Mouse (Mus musculus) lung, adult 2 months (tissue): ENCODE results near the gene Cct8l1. TPM values are rescaled to one million over a fixed set of nuclear protein-coding genes. Genes with fewer than 3 reads are reported as not detected.

Experiments
- DNase-seq: peaks from one replicate; pipeline ENCODE4 v3.0.0; 2022
- H3K4me1 ChIP-seq: fragments of 200-500 bp; 2 replicates; pipeline ENCODE4 v1.6.1; 2011; ENCODE audit warnings: low read length; ENCODE audit not compliant: control insufficient read depth, insufficient read depth
- H3K4me3 ChIP-seq: fragments of 200-500 bp; replicated peaks from 2 replicates; pipeline ENCODE3; 2011; ENCODE audit warnings: low read depth, mild to moderate bottlenecking, control low read depth, low read length; ENCODE audit errors: extremely low read depth
- CTCF ChIP-seq: fragments of 200-500 bp; IDR thresholded peaks from 2 replicates; pipeline ENCODE4 v1.5.1; 2011; ENCODE audit warnings: mild to moderate bottlenecking, low read length, control low read depth; ENCODE audit not compliant: insufficient read depth
- POLR2A ChIP-seq: fragments of 200-500 bp; IDR thresholded peaks from 2 replicates; pipeline ENCODE4 v1.6.1; 2011; ENCODE audit warnings: low read depth, mild to moderate bottlenecking, control low read depth, low read length, borderline replicate concordance; ENCODE audit errors: extremely low read depth
- WGBS: fragments of 180-500 bp; shearing (Covaris S2); methylation state at CpG from one replicate; pipeline ENCODE4 v1.1.7; 2018; 5-methylcytosine and 5-hydroxymethylcytosine counted together
- polyA plus RNA-seq: library from polyadenylated mRNA; depleted of rRNA; stranded (reverse); fragments of >200 nt; gene quantifications from 2 replicates; pipeline ENCODE4 v1.2.3, GENCODE M21; 2012

Gene Cct8l1
- polyA plus RNA-seq, 1 experiment = not detected

DNA sequence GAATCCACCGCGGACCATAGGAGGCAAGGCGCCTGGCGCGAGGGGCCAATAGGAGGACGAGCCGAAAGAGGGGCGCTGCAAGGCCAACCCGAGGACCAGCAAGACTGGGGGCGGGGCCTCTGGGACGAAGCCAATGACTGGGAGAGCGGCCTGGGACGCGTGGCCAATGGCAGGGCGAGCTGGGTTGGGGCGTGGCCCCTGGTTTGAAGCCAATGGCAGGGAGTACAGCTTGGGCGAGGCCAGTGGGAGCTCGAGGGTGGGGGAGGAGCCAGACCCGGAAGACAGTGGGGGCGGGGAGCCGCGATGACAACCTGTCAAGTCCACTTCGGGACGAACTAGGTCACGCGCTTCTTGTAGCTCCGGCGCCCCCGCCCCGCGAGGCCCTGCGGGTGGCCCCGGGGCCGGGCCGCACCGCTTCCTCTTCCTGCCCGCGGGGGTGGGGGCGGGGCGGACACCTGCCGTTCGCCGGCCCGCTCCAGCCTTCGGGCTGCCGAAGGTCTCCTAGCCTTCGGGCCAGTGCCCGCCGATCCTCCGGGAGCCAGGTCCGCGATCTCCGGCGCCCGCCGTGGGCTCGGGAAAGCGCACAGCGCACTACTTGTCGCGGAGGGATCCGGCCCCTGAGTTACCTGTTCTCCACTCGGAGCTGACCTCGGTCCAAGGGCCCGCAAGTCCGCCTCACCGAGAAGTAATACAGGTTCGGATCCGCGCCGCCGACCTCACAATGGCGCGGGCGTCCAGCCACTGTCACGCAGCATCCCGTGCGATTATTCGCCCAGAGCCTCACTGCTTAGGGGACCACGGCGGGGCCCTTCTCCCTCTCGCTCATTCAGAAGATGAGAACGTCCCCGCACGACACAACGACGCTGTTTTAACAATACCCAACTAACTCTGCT, 13.9 kb downstream of the Cct8l1 start:
- peak; percentile 100 for DNase-seq
- H3K4me1 ChIP-seq = no peaks in the 10 kb centered on the region
- WGBS = under 1% methylated on average over 76 of the region's 87 CpGs
- peak overlapping the region; percentile 80 for H3K4me3 ChIP-seq
- peak; percentile 82; the same call in 1 of the 2 replicates for TF ChIP-seq POLR2A
- no peak for TF ChIP-seq CTCF

DNA sequence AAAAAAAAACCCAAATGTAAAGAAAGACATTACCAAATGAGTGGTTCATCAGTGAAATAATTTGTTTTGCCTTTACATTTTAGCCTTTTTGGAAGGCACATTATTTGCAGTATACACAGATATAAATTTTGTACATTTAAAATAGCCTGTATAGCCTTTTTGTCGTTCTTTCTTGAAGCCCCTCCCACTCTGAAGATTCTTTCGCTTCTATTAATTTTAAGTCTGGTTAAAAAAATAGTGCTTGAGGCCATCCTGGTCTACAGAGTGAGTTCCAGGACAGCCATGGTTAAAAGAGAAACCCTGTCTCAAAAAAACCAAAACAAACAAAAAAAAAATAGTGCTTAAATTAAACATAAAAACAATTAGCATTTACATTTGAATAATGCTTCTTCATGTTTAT, 14.8 kb downstream of the Cct8l1 start:
- no peak for DNase-seq
- TF ChIP-seq POLR2A (no peak), CTCF (no peak)
- Histone ChIP-seq H3K4me3 (peak overlapping the region; percentile 80), H3K4me1 (no peaks in the 10 kb centered on the region)
- WGBS = 15% methylated on average over 2 of the region's 2 CpGs

- DNase-seq = no peak
- TF ChIP-seq POLR2A (no peak), CTCF (no peak)
- H3K4me3 ChIP-seq = no peak overlapping the region
- H3K4me1 ChIP-seq = no peaks in the 10 kb centered on the region
- WGBS = 69% methylated on average over 18 of the region's 18 CpGs
Observed at GRCm38 (mm10) chr5:25532256-25533147, 16.6 kb downstream of the Cct8l1 start.

DNA sequence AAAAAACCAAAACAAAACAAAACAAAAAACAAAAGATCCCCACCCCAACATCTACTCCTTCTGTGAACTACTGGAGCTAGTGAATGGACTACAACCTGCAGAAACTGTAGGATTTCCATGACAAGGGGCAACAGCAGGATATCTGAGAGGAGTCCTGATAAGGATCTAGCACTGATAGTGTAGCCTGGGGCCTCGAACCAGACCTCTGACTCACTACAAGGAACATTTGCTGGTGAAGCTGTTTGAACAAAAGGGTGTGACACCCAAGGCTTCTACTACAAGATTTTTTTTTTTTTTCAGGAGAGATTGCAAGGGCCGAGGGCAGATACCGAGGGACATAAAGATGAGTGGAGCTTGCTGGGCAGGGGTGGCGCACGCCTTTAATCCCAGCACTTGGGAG, 17.4 kb downstream of the Cct8l1 start:
- TF ChIP-seq CTCF = no peak
- TF ChIP-seq POLR2A = no peak
- Histone ChIP-seq H3K4me3 (no peak overlapping the region), H3K4me1 (no peaks in the 10 kb centered on the region)
- no peak for DNase-seq
- WGBS = 74% methylated on average over 5 of the region's 5 CpGs

GRCm38 (mm10) chr5:25535566-25535965, 19.7 kb downstream of the Cct8l1 start:
- H3K4me1 ChIP-seq = no peaks in the 10 kb centered on the region
- H3K4me3 ChIP-seq = no peak overlapping the region
- DNase-seq = no peak
- WGBS = 75% methylated on average over 2 of the region's 2 CpGs
- no peak for TF ChIP-seq CTCF
- no peak for TF ChIP-seq POLR2A

GRCm38 (mm10) chr5:25536451-25536850, 20.6 kb downstream of the Cct8l1 start:
- Histone ChIP-seq H3K4me3 (no peak overlapping the region), H3K4me1 (no peaks in the 10 kb centered on the region)
- TF ChIP-seq POLR2A (no peak), CTCF (no peak)
- no peak for DNase-seq
- WGBS = 68% methylated on average over 2 of the region's 2 CpGs

- Histone ChIP-seq H3K4me3 (no peak overlapping the region), H3K4me1 (no peaks in the 10 kb centered on the region)
- 48% methylated on average over 6 of the region's 6 CpGs for WGBS
- no peak for TF ChIP-seq CTCF
- TF ChIP-seq POLR2A = no peak
- DNase-seq = no peak
Observed at GRCm38 (mm10) chr5:25536921-25537409, 21.1 kb downstream of the Cct8l1 start.

DNA sequence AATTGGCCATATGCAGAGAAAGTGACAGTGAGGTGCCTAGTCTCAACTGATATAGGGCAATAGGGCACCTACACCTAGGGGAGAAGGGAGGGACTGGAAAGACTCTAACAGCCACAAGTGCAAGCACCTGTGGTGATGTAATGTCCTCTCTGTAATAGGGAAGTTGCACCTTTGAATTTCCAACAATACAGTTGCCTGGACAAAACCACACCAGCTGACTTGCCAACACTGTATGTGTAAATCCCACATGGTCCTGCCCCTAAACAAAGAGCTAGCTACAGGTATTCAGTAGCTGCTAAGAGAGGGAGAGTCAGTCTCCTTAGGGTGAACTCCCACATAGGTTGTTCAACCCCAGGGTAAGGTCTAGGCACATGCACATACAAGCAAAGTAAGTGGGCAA, 24.5 kb downstream of the Cct8l1 start:
- TF ChIP-seq CTCF (no peak), POLR2A (no peak)
- H3K4me1 ChIP-seq = no peaks in the 10 kb centered on the region
- no peak overlapping the region for H3K4me3 ChIP-seq
- no peak for DNase-seq

GRCm38 (mm10) chr5:25540921-25541320, 25.1 kb downstream of the Cct8l1 start:
- TF ChIP-seq POLR2A (no peak), CTCF (no peak)
- WGBS = 69% methylated on average over 3 of the region's 3 CpGs
- Histone ChIP-seq H3K4me1 (no peaks in the 10 kb centered on the region), H3K4me3 (no peak overlapping the region)
- no peak for DNase-seq
